Mouse (Mus musculus) embryonic fibroblast, embryonic 13.5 days (primary cell): Measurements from ENCODE around the gene Bdnf.

Experiments used
- CTCF ChIP-seq: IDR thresholded peaks from 2 replicates; pipeline ENCODE4 v1.5.1; 2011; ENCODE audit warnings: mild to moderate bottlenecking, control low read depth, low read length, moderate library complexity, borderline replicate concordance; ENCODE audit not compliant: insufficient read depth
- POLR2A ChIP-seq: IDR thresholded peaks from 2 replicates; pipeline ENCODE4 v1.6.1; 2011; ENCODE audit warnings: low read depth, mild to moderate bottlenecking, control low read depth, low read length, moderate library complexity

DNA sequence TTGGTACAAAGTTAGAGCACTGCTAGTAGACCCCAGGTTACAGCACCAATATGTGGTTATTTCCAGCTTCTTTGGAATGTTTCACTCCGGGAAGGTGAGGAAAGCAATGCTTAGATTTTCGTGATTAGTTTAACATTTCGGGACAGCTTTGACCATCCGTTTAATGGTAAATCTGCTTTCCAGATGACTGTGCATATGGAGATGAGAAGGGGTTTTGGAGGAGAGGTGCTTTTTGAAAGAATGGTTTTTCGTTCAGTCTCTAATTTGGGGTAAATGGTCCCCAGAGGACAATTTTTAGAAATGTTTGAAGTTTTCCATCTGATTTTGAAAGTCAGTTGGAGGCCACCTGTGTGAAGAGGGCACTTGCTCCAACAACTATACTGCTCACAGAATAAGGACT is 29.6 kb downstream of the Bdnf start:
- TF ChIP-seq CTCF (no peak), POLR2A (no peak)
